22 mouse cellular contexts compared by ENCODE assay signal in the genomic region with DNA sequence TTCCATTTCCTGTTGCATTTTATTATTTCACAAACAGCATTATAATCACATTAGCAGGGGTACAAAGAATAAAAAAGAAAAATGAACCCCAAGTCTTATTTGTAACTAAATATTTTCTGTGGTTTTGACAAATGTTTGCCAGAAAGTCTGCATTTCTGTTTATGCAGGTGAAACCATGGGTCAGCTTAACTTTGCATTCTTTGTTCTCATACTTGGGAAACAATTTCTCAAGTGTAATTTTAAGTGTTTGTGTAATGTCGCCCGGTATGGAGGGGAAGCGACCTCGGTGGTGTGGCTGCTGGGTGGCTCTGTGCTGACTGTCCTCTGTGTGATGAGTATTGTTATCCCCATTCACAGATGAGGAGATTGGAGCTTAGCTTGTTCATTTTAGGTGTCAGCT.
"Had no signal": no experiment of that assay in that cellular context is flagged by ENCODE, and none has a peak within 500 bp of the region (broad histone marks: within the 10 kb centered on the region; RNA-seq: fewer than 3 reads in every experiment).

No protein-coding gene starts in this region.

- H3K4me2 ChIP-seq: limb, embryonic 12.5 days; limb, embryonic 15.5 days; liver, embryonic 11.5 days; midbrain, embryonic 12.5 days; midbrain, embryonic 15.5 days; neural tube, embryonic 13.5 days had no signal

- H3K36me3 ChIP-seq: limb, embryonic 15.5 days; midbrain, embryonic 12.5 days; midbrain, embryonic 15.5 days; neural tube, embryonic 13.5 days had no signal

- H3K27me3 ChIP-seq: limb, embryonic 12.5 days; limb, embryonic 15.5 days; midbrain, embryonic 12.5 days; midbrain, embryonic 15.5 days; neural tube, embryonic 13.5 days had no signal

- H3K27ac ChIP-seq: limb, embryonic 12.5 days; limb, embryonic 15.5 days; liver, embryonic 14.5 days; macrophage; midbrain, embryonic 12.5 days; midbrain, embryonic 15.5 days; neural tube, embryonic 13.5 days; stomach, postnatal 0 days had no signal

- H3K9ac ChIP-seq: limb, embryonic 12.5 days; limb, embryonic 15.5 days; liver, embryonic 14.5 days; liver, postnatal 0 days; midbrain, embryonic 12.5 days; midbrain, embryonic 15.5 days; neural tube, embryonic 13.5 days had no signal

- H3K4me3 ChIP-seq: limb, embryonic 12.5 days; limb, embryonic 15.5 days; midbrain, embryonic 12.5 days; midbrain, embryonic 15.5 days; myocyte; neural tube, embryonic 13.5 days had no signal

- DNase-seq: kidney, adult 18-20 months; kidney, adult 9 months; kidney, postnatal 14 days; kidney, postnatal 4 days; left cerebral cortex, postnatal 4 days; liver, postnatal 0 days; lung, postnatal 10 days; retina, postnatal 1 day; right cerebral cortex, postnatal 25 days; thymus, adult 2 months; thymus, postnatal 14 days; thymus, postnatal 4 days had no signal

- H3K9me3 ChIP-seq: limb, embryonic 12.5 days; limb, embryonic 15.5 days; midbrain, embryonic 12.5 days; midbrain, embryonic 15.5 days; neural tube, embryonic 13.5 days had no signal

- ATAC-seq: liver, postnatal 0 days; midbrain, embryonic 15.5 days had no signal

- H3K4me1 ChIP-seq: limb, embryonic 12.5 days; midbrain, embryonic 12.5 days; midbrain, embryonic 15.5 days; neural tube, embryonic 13.5 days had no signal
